Mouse (Mus musculus): Measurements from ENCODE around the gene Cacng6. TPM values are rescaled to one million over a fixed set of nuclear protein-coding genes. Genes with fewer than 3 reads are reported as not detected.

Gene Cacng6
- polyA plus RNA-seq, 1 experiment from 2014 or later = not detected

- H3K4me1 ChIP-seq = peaks cover 8% of the 10 kb centered on the region; the same call in 1 of the 2 replicates
- H3K9me3 ChIP-seq (replicated peaks) = no peaks in the 10 kb centered on the region
- H3K27me3 ChIP-seq = peaks cover 47% of the 10 kb centered on the region
- no peak overlapping the region for H3K4me2 ChIP-seq
- H3K4me3 ChIP-seq = no peak overlapping the region
- H3K36me3 ChIP-seq (ENCODE audit: poor library complexity, severe bottlenecking) = no peaks in the 10 kb centered on the region
- no peak for ATAC-seq
- no peak overlapping the region for H3K9ac ChIP-seq
- WGBS = 61% methylated on average over 7 of the region's 7 CpGs
- no peak overlapping the region for H3K27ac ChIP-seq
These were observed 1.9 kb upstream of the Cacng6 start for GRCm38 (mm10) chr7:3422051-3422450.

- Histone ChIP-seq H3K27me3 (peaks cover 39% of the 10 kb centered on the region), H3K9ac (peak overlapping the region; percentile 45), H3K4me2 (peak overlapping the region; percentile 59)
These were observed 565 bp upstream of the Cacng6 start for GRCm38 (mm10) chr7:3423430-3423829.

GRCm38 (mm10) chr7:3425141-3425540 lies 1.1 kb downstream of the Cacng6 start:
- no peak for ATAC-seq
- Histone ChIP-seq H3K4me2 (no peak overlapping the region), H3K27me3 (peaks cover 39% of the 10 kb centered on the region), H3K27ac (no peak overlapping the region), H3K9me3 (replicated peaks) (no peaks in the 10 kb centered on the region), H3K4me1 (peaks cover 8% of the 10 kb centered on the region; the same call in 1 of the 2 replicates), H3K36me3 (ENCODE audit: poor library complexity, severe bottlenecking) (no peaks in the 10 kb centered on the region), H3K9ac (no peak overlapping the region), H3K4me3 (no peak overlapping the region)
- WGBS = 82% methylated on average over 5 of the region's 5 CpGs

More at GRCm38 (mm10) chr7:3423430-3423829, 565 bp upstream of the Cacng6 start:
- peak; percentile 52 for ATAC-seq
- Histone ChIP-seq H3K36me3 (ENCODE audit: poor library complexity, severe bottlenecking) (no peaks in the 10 kb centered on the region), H3K27ac (no peak overlapping the region), H3K9me3 (replicated peaks) (no peaks in the 10 kb centered on the region), H3K4me3 (peak overlapping the region; percentile 28), H3K4me1 (peaks cover 8% of the 10 kb centered on the region; the same call in 1 of the 2 replicates)
- 2% methylated on average over 30 of the region's 30 CpGs for WGBS

GRCm38 (mm10) chr7:3430161-3430560 lies 6.2 kb downstream of the Cacng6 start:
- H3K27ac ChIP-seq = no peak overlapping the region
- H3K9ac ChIP-seq = no peak overlapping the region
- no peaks in the 10 kb centered on the region for H3K4me1 ChIP-seq
- 82% methylated on average over 6 of the region's 6 CpGs for WGBS
- H3K9me3 ChIP-seq (replicated peaks) = no peaks in the 10 kb centered on the region
- H3K4me3 ChIP-seq = no peak overlapping the region
- no peak for ATAC-seq
- no peak overlapping the region for H3K4me2 ChIP-seq
- no peaks in the 10 kb centered on the region for H3K36me3 ChIP-seq (ENCODE audit: poor library complexity, severe bottlenecking)
- peaks cover 4% of the 10 kb centered on the region for H3K27me3 ChIP-seq

GRCm38 (mm10) chr7:3432066-3432465 lies 8.1 kb downstream of the Cacng6 start:
- ATAC-seq = no peak
- H3K9me3 ChIP-seq (replicated peaks) = no peaks in the 10 kb centered on the region
- H3K27me3 ChIP-seq = no peaks in the 10 kb centered on the region
- WGBS = 82% methylated on average over 1 of the region's 1 CpGs
- no peak overlapping the region for H3K4me2 ChIP-seq
- no peak overlapping the region for H3K4me3 ChIP-seq
- no peaks in the 10 kb centered on the region for H3K36me3 ChIP-seq (ENCODE audit: poor library complexity, severe bottlenecking)
- no peak overlapping the region for H3K27ac ChIP-seq
- H3K9ac ChIP-seq = no peak overlapping the region
- no peaks in the 10 kb centered on the region for H3K4me1 ChIP-seq

- H3K36me3 ChIP-seq (ENCODE audit: poor library complexity, severe bottlenecking) = no peaks in the 10 kb centered on the region
- no peak for ATAC-seq
- H3K4me2 ChIP-seq = no peak overlapping the region
- H3K9ac ChIP-seq = no peak overlapping the region
- no peaks in the 10 kb centered on the region for H3K27me3 ChIP-seq
- no peaks in the 10 kb centered on the region for H3K9me3 ChIP-seq (replicated peaks)
- H3K4me3 ChIP-seq = no peak overlapping the region
- 43% methylated on average over 5 of the region's 5 CpGs for WGBS
- no peak overlapping the region for H3K27ac ChIP-seq
- 0 out of 2 replicates have a peak, but pooled peaks cover 3% of the 10 kb centered on the region for H3K4me1 ChIP-seq
These were observed 13.9 kb downstream of the Cacng6 start for GRCm38 (mm10) chr7:3437941-3438340.

- Histone ChIP-seq H3K4me3 (no peak overlapping the region), H3K4me1 (0 out of 2 replicates have a peak, but pooled peaks cover 3% of the 10 kb centered on the region), H3K9ac (no peak overlapping the region), H3K9me3 (replicated peaks) (no peaks in the 10 kb centered on the region), H3K36me3 (ENCODE audit: poor library complexity, severe bottlenecking) (no peaks in the 10 kb centered on the region), H3K27ac (no peak overlapping the region), H3K27me3 (no peaks in the 10 kb centered on the region), H3K4me2 (no peak overlapping the region)
- 91% methylated on average over 11 of the region's 11 CpGs for WGBS
- ATAC-seq = no peak
These were observed 16.0 kb downstream of the Cacng6 start for GRCm38 (mm10) chr7:3439984-3440383.

GRCm38 (mm10) chr7:3440526-3440925 lies 16.5 kb downstream of the Cacng6 start:
- Histone ChIP-seq H3K4me1 (0 out of 2 replicates have a peak, but pooled peaks cover 3% of the 10 kb centered on the region), H3K9ac (no peak overlapping the region), H3K4me3 (no peak overlapping the region), H3K4me2 (no peak overlapping the region), H3K27me3 (no peaks in the 10 kb centered on the region), H3K9me3 (replicated peaks) (no peaks in the 10 kb centered on the region), H3K36me3 (ENCODE audit: poor library complexity, severe bottlenecking) (no peaks in the 10 kb centered on the region), H3K27ac (no peak overlapping the region)
- WGBS = 67% methylated on average over 8 of the region's 8 CpGs
- no peak for ATAC-seq

- Histone ChIP-seq H3K36me3 (ENCODE audit: poor library complexity, severe bottlenecking) (no peaks in the 10 kb centered on the region), H3K4me1 (0 out of 2 replicates have a peak, but pooled peaks cover 3% of the 10 kb centered on the region), H3K4me3 (no peak overlapping the region), H3K27me3 (no peaks in the 10 kb centered on the region), H3K27ac (no peak overlapping the region), H3K9me3 (replicated peaks) (no peaks in the 10 kb centered on the region), H3K4me2 (no peak overlapping the region), H3K9ac (no peak overlapping the region)
- WGBS = 88% methylated on average over 10 of the region's 10 CpGs
- ATAC-seq = no peak
These were observed 18.6 kb downstream of the Cacng6 start for GRCm38 (mm10) chr7:3442476-3443062.

- no peaks in the 10 kb centered on the region for H3K9me3 ChIP-seq (replicated peaks)
- ATAC-seq = no peak
- WGBS = 77% methylated on average over 3 of the region's 3 CpGs
- H3K4me2 ChIP-seq = no peak overlapping the region
- no peaks in the 10 kb centered on the region for H3K4me1 ChIP-seq
- H3K27me3 ChIP-seq = no peaks in the 10 kb centered on the region
- H3K36me3 ChIP-seq (ENCODE audit: poor library complexity, severe bottlenecking) = no peaks in the 10 kb centered on the region
- H3K27ac ChIP-seq = no peak overlapping the region
- no peak overlapping the region for H3K4me3 ChIP-seq
- no peak overlapping the region for H3K9ac ChIP-seq
These were observed 20.7 kb downstream of the Cacng6 start for GRCm38 (mm10) chr7:3444678-3445077.

- no peak overlapping the region for H3K9ac ChIP-seq
- no peaks in the 10 kb centered on the region for H3K27me3 ChIP-seq
- 86% methylated on average over 3 of the region's 3 CpGs for WGBS
- no peaks in the 10 kb centered on the region for H3K4me1 ChIP-seq
- H3K27ac ChIP-seq = no peak overlapping the region
- no peaks in the 10 kb centered on the region for H3K9me3 ChIP-seq (replicated peaks)
- H3K4me3 ChIP-seq = no peak overlapping the region
- no peaks in the 10 kb centered on the region for H3K36me3 ChIP-seq (ENCODE audit: poor library complexity, severe bottlenecking)
- H3K4me2 ChIP-seq = no peak overlapping the region
- ATAC-seq = no peak
These were observed 22.6 kb downstream of the Cacng6 start for GRCm38 (mm10) chr7:3446584-3446983.

- Histone ChIP-seq H3K4me2 (no peak overlapping the region), H3K27ac (no peak overlapping the region), H3K27me3 (no peaks in the 10 kb centered on the region), H3K4me3 (no peak overlapping the region), H3K36me3 (ENCODE audit: poor library complexity, severe bottlenecking) (no peaks in the 10 kb centered on the region), H3K9ac (no peak overlapping the region), H3K4me1 (no peaks in the 10 kb centered on the region), H3K9me3 (replicated peaks) (no peaks in the 10 kb centered on the region)
- WGBS = 80% methylated on average over 4 of the region's 4 CpGs
- ATAC-seq = no peak
These were observed 23.0 kb downstream of the Cacng6 start for GRCm38 (mm10) chr7:3447026-3447425.
